Mouse (Mus musculus) hindbrain, embryonic 16.5 days (tissue): Measurements from ENCODE around the gene Thada. TPM values are rescaled to one million over a fixed set of nuclear protein-coding genes. Genes with fewer than 3 reads are reported as not detected.
A peak's percentile ranks its signal among the peaks of the same experiment; 100 is the strongest.

Source experiments
- ATAC-seq: fragments of 200-750 bp; cut with Nextera tagmentation; 2 replicates; pipeline ENCODE4 v1.8.0; 2017; ENCODE audit warnings: moderate TSS enrichment, moderate library complexity
- H3K27ac ChIP-seq: fragments of 300-500 bp; sonication (generic); 2 replicates; pipeline ENCODE4 v1.5.1; 2014; ENCODE audit warnings: low read depth, mild to moderate bottlenecking, control low read depth, low read length, moderate library complexity
- H3K27me3 ChIP-seq: fragments of 300-500 bp; sonication (generic); replicated peaks from 2 replicates; pipeline ENCODE4 v1.6.1; 2014; ENCODE audit warnings: low read length; ENCODE audit not compliant: control insufficient read depth, insufficient read depth
- H3K36me3 ChIP-seq: fragments of 300-500 bp; sonication (generic); 2 replicates; pipeline ENCODE4 v1.6.1; 2014; ENCODE audit warnings: mild to moderate bottlenecking, low read length, moderate library complexity, mixed read lengths; ENCODE audit not compliant: control insufficient read depth, insufficient read depth
- H3K4me1 ChIP-seq: fragments of 300-500 bp; sonication (generic); 2 replicates; pipeline ENCODE4 v1.6.1; 2014; ENCODE audit warnings: low read depth, low read length; ENCODE audit not compliant: control insufficient read depth, insufficient read depth
- H3K4me2 ChIP-seq: fragments of 300-500 bp; sonication (generic); 2 replicates; pipeline ENCODE4 v1.6.1; 2014; ENCODE audit warnings: mild to moderate bottlenecking, low read length, control low read depth, moderate library complexity
- H3K4me3 ChIP-seq: fragments of 300-500 bp; sonication (generic); 2 replicates; pipeline ENCODE4 v1.5.1; 2014; ENCODE audit warnings: mild to moderate bottlenecking, low read length, control low read depth, moderate library complexity
- H3K9ac ChIP-seq: fragments of 300-500 bp; sonication (generic); 2 replicates; pipeline ENCODE4 v1.6.1; 2014; ENCODE audit warnings: low read depth, mild to moderate bottlenecking, control low read depth, low read length, moderate library complexity
- H3K9me3 ChIP-seq: fragments of 300-500 bp; sonication (generic); 2 replicates; pipeline ENCODE4 v1.6.1; 2014; ENCODE audit warnings: mild to moderate bottlenecking, low read length, moderate library complexity; ENCODE audit not compliant: control insufficient read depth
- WGBS: fragments of 180-500 bp; shearing (Covaris S2); extraction: QIAGEN DNeasy Blood & Tissue Kit; methylation state at CpG from one replicate; pipeline ENCODE4 v1.1.7; 2014; 5-methylcytosine and 5-hydroxymethylcytosine counted together
- polyA plus RNA-seq: library from polyadenylated mRNA; unstranded; fragments of >200 nt; fragmentation: Nextera tagmentation; extraction: Ambion mirVana; gene quantifications from 2 replicates; pipeline ENCODE4 v1.2.1, GENCODE M21; 2015

Thada gene
- polyA plus RNA-seq, 1 experiment from 2014 or later: 5.1 TPM

DNA sequence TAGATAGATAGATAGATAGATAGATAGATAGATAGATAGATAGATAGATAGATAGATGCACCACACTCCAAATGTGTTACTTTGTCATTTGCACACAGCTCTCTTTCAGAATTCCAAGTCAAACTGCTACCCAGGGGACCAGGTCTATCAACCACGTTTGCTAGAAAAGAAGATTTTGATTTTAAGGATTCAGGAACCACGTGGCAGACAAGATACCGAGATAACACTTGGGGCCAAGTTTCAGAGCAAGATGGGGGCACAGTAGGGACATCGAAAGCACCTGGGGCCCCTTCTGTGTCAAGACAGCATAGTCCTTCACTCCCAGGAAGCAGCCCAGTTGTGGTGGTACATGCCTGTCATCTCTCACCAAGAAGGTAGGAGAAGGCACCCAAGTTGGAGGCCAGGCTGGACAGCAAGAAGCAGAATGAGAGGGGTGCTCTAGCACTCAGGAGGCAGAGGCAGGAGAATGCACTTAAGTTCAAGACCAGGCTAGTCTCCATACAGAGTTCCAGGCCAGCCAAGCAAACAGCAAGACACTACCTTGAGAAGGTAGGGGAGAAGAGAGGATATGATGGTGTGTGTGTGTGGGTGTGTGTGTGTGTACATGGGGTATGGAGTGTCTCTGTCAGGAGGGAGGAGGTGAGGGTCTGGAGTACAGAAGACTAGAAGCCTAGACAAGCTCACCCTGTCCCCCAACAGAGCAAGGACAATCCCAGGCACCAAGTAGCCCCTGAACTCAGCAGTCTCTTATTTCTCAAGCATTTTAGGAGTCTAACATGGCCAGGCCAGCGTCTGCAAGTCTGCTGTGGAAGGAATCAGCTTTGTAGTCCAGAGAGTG, 321.0 kb downstream of the Thada start:
- no peak overlapping the region for H3K4me3 ChIP-seq
- no peak overlapping the region for H3K27ac ChIP-seq
- ATAC-seq: no peak
- WGBS: 78% methylated on average over 5 of the region's 5 CpGs
- no peaks in the 10 kb centered on the region for H3K36me3 ChIP-seq
- peaks cover 5% of the 10 kb centered on the region; the same call in 1 of the 2 replicates for H3K4me1 ChIP-seq
- no peaks in the 10 kb centered on the region for H3K27me3 ChIP-seq
- no peak overlapping the region for H3K4me2 ChIP-seq
- no peaks in the 10 kb centered on the region for H3K9me3 ChIP-seq
- H3K9ac ChIP-seq: no peak overlapping the region

DNA sequence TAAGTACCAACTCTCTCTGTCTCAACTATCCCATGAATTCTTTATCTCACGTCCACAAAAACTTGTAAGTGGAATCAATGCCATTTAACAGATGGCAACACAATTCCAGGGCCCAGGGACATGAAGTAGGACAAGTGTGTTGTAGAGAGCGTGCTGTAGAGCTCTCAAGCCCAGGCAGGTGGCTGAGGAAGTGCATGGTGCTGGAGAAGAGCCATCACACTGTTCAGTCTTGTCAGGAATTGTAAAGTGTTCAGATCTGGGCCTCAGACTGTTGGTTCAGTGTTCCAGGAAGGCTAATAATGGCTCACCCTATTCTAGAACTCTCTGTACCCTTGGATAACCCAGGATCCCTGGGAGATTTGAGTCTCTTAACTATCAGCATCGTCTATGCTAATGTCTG, 321.9 kb downstream of the Thada start:
- Histone ChIP-seq H3K36me3 (no peaks in the 10 kb centered on the region), H3K4me1 (peaks cover 4% of the 10 kb centered on the region; the same call in 1 of the 2 replicates), H3K9ac (no peak overlapping the region), H3K4me3 (no peak overlapping the region), H3K27ac (no peak overlapping the region), H3K4me2 (no peak overlapping the region), H3K9me3 (no peaks in the 10 kb centered on the region), H3K27me3 (no peaks in the 10 kb centered on the region)
- ATAC-seq: no peak
- WGBS: 92% methylated on average over 3 of the region's 3 CpGs

DNA sequence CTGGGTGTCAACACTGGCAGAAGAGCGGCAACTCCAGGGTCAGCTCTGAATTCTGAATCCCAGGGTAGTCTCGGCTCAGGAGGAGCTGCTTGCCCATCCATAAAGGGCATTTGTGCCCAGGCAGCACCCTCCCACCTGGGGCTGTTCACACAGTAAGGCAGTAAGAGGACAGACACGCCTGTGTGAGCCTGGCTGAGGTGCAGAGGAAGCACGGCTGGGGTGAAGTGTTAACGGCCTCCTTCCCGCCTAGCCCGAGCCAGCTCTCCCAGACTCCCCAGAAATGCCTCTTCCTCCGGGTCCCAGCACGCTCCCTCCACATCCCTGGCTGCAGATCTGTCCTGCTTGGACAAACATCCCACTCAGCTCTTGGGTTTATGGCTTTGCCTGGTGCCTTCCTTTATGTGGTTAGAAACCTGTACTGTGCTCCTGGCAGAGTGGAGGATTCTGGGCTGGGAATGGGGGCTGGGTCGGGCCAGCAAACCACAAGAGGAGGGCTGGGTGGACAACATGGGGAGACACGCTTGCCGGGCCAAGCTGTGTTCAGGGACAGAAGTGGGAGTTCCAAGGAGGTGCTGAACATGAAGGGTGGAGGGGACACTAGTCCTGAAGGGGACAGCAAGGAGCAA, 322.7 kb downstream of the Thada start:
- Histone ChIP-seq H3K36me3 (no peaks in the 10 kb centered on the region), H3K27me3 (no peaks in the 10 kb centered on the region), H3K9ac (no peak overlapping the region), H3K4me2 (no peak overlapping the region), H3K4me1 (no peaks in the 10 kb centered on the region; the same call in 1 of the 2 replicates), H3K4me3 (no peak overlapping the region), H3K9me3 (no peaks in the 10 kb centered on the region), H3K27ac (no peak overlapping the region)
- WGBS: 56% methylated on average over 12 of the region's 12 CpGs
- no peak for ATAC-seq

DNA sequence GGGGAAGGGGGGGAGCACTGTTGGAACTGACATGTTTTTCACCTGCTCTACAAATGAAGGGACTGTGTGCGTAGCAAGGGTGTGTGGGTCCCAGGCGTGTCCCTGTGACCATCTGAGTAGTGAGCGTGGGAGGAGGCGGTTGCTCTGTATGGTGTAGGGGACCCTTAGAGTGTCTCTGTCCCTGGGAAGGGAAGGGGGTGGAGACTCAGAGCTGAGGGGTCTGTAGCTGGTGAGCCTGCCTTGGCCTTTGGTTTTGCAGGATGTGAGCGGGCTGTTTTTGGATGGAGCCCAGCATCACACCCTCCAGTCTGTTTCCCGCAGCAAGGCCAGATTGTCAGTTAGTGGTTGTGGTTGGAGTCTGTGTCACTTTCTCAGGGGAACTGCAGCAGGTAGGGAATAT, 324.3 kb downstream of the Thada start:
- Histone ChIP-seq H3K27me3 (no peaks in the 10 kb centered on the region), H3K36me3 (no peaks in the 10 kb centered on the region), H3K9me3 (no peaks in the 10 kb centered on the region), H3K27ac (no peak overlapping the region), H3K9ac (no peak overlapping the region), H3K4me1 (no peaks in the 10 kb centered on the region; the same call in 1 of the 2 replicates), H3K4me3 (no peak overlapping the region), H3K4me2 (no peak overlapping the region)
- WGBS: 78% methylated on average over 6 of the region's 6 CpGs
- 0 out of 2 replicates have a peak, but pooled peaks have one; percentile 53 for ATAC-seq

DNA sequence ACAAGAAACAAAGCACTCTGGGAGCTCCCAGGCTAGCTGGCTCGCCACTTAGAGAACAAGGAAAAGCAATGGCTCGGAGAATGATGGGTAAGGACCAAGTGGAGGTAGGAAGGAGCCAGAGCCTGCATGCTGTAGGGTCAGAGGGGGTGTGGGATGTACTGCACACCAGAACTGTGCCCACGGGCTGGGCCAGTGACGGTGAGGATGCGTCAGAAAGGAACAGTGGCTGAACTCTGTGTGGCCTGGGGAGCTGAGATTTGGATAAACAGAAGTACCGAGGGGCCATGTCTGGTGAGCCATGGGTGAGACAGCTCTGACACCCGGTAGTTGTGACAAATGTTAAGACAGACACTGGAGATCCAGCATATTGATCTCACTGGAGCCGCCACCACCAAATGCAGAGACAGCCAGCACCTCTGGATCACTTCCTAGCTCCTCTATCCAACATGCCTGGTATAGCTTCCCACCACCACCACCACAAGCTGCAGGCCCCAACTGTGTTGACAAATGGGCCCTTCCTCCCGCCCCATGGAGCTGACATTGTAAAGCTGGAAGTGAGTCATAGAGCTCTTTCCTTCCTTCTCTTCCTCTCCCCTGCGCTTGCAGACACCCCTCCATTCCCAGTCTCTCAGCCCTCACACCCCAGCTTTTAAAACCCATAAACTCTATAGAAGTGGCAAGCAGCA, 325.0 kb downstream of the Thada start:
- H3K4me3 ChIP-seq: no peak overlapping the region
- no peak overlapping the region for H3K9ac ChIP-seq
- no peak overlapping the region for H3K4me2 ChIP-seq
- H3K27ac ChIP-seq: no peak overlapping the region
- no peaks in the 10 kb centered on the region for H3K9me3 ChIP-seq
- no peak for ATAC-seq
- no peaks in the 10 kb centered on the region for H3K36me3 ChIP-seq
- WGBS: 75% methylated on average over 10 of the region's 10 CpGs
- H3K4me1 ChIP-seq: no peaks in the 10 kb centered on the region; the same call in 1 of the 2 replicates
- no peaks in the 10 kb centered on the region for H3K27me3 ChIP-seq

Other genes with a start within 250 kb of the Thada start
- gene Plekhh2, start 45.7 kb upstream of the Thada start, polyA plus RNA-seq: 1.2 and 2.1 TPM in 2 replicates
- gene Dync2li1, start 160.3 kb upstream of the Thada start, polyA plus RNA-seq: 39.0 and 40.0 TPM in 2 replicates
- gene Abcg8, start 210.1 kb upstream of the Thada start, polyA plus RNA-seq: 0.04 and 0.06 TPM in 2 replicates
- 1.8 and 2.3 TPM in 2 replicates for gene Abcg5, start 216.8 kb upstream of the Thada start, polyA plus RNA-seq